Mouse (Mus musculus) mouse trophoblast stem cell (cell line): Measurements from ENCODE around the gene Arhgef2.
"Not testable (repeated sequence)": the region's sequence is repeated elsewhere in the genome, so short reads cannot be mapped to it uniquely, and the experiment has no call there.

Experiments used
- in situ Hi-C, 2 experiments: fragments of 300-500 bp; cut with MseI, MboI; formaldehyde crosslinking; loops; 2 replicates in 1 of 2; 3 replicates in 1 of 2; pipeline ENCODE4 v1.15.1; 2025

Arhgef2 gene

DNA sequence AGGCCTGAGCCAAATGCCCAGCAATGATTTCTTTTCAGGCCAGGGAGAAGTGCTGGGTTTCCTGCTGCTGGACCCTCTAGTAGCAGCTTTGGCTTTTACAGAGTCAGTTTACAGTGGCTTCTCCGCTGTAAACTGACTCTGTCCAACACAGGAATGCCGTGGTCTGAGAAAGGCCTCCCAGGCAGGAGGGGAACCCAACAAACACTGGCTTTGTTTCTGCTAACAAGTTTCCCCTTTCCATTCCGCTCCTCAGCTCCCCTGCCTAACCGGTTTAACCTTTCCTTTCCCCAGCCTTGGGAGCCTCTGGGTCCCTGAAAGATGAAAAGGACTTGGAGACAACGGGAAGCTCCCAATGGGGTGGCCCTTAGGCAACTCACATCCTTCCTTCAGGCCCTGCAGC lies 15.5 kb upstream of the Arhgef2 start:
- in situ Hi-C loops = no loop called here

DNA sequence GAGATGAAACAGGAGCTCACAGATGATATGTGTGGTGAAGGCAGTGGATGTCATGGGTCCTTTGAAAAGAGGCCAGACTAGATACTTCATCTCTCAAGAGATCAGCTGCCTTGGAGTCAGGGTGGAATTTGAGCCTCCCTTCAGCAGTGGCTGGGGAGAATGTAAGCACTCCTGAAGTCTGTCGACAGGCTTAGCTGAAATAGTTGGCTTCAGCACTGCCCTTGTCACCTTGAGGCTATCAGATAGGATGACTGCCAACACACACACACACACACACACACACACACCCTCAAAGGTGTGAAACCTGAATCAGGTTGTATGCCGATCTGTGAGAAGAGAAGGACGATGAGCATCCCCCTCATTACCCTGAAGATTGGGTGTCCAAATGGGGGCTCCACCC lies 14.7 kb upstream of the Arhgef2 start:
- in situ Hi-C loops = no loop called here

DNA sequence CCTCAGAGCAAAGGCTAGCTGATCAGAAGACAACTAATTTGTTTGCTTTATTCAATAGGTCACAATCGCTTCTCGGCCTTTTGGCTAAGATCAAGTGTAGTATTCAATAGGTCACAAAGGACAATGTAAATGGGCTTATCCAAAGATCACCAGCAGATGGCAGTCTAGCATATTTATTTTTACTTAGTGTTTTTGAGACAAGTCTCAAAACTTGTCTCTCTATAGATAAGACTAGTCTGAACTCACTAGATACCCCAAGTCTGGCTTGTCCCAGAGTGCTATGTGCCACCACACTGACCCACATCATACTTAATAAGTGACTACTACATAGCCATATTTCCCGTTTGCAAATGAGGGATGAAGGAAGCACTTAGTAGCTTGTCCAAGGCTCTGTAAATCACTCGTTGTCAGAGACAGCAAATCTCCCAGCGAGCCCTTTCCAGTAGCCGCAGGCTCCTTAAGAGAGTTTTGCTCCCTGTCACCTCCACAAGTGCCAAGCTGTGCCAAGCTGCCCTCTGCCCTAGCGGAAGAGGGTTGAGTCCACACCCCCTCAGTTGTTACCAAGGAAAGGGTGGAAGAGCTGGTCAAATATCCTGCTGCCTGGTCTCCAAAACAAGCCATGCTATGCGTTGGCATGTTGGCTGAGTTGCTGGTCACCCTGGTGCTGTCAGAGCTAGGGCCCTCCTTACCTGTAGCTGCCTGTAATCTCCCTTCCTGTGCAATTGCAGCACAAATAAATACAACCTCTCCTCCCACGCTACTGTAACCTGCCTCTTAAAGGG lies 13.6 kb upstream of the Arhgef2 start:
- in situ Hi-C loops = no loop called here

DNA sequence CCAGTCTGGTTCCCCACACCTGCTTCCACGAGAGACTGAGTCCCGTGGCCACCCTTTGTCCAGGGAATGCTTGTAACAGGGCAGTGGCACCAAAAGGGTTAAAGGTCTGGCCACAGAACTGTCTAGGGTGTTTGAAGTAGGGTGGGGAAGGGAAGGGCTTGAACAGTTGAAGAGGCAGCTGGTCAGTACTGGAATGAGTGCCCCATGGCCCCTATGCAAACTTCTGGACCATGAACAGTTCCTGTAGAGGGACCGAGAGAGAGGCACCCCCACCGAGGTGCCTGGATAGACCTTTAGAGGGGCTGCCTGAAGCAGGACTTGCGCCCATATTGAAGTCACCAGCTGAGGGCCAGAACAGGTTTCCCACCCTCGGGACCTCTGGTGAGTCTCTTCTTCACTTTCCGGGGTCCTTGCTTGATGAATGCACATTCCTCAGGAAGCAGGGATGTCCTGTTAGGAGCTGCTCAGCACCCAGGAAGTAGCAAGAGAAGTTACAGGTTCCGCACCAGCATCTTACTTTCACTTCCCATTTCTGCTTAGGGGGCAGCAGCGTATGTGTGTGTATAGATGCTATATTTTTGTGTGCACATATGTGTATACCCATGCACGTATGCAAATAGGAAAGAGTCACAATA lies 12.7 kb upstream of the Arhgef2 start:
- in situ Hi-C loops = no loop called here

DNA sequence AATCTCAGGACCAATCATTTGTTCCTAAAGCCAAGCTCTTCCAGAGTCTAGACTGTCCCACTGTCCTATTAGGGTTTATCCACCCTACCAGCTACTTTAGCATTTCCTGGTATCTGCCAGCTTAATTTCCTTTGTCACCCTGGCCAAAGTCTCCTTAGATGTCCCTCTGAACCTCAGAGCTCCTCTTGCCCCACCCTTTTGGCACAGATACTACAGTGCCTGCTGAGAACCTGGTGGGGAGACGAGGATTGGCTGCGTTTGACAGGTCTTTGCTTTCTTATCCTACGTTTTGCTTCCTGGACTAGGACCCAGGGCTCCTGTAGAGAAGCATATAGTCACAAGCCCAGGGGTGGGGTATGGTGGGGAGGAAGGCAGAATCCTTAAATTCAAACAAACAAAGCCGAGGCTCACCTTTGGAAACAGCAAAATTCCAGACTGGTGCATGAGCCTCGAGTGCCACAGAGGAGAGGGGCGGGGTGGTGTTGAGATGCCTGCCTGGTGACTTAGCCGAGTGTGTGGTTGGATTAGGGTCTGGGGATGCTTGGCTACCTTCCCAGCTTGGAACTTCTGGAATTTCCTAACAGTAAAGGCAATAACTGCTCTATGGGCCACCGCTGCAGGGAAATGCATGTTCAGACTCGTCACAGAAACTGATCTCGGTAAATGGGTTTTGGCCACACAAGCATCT lies 11.7 kb upstream of the Arhgef2 start:
- in situ Hi-C loops = no loop called here

DNA sequence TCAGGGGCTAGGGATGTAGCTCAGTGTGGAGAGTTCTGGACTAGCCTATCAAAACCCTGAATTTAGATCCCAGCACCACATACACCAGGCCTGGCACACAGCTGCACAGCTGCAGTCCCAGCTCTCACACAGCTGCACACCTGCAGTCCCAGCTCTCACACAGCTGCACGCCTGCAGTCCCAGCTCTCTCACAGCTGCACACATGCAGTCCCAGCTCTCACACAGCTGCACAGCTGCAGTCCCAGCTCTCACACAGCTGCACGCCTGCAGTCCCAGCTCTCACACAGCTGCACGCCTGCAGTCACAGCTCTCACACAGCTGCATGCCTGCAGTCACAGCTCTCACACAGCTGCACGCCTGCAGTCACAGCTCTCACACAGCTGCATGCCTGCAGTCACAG lies 9.2 kb upstream of the Arhgef2 start:
- in situ Hi-C loops = not testable (repeated sequence)

DNA sequence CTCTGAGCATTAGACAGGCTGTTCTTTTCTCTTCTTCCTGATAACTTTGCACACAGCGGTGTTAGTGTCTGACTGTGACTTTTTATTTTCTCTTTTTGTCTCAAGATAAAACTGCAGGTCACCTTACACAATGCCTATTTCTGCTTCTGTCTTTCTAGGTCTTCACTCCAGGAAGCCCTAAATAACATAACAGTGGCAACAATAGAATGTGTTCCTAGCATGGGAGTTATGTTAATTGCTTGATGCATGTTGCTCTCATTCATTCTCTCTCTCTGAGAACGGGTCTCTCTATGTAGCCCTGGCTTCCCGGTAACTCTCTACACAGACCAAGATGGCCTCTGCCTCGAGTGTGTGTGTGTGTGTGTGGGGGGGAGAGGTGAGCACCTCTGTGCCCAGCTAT lies 3.3 kb upstream of the Arhgef2 start:
- in situ Hi-C loops = no loop called here

DNA sequence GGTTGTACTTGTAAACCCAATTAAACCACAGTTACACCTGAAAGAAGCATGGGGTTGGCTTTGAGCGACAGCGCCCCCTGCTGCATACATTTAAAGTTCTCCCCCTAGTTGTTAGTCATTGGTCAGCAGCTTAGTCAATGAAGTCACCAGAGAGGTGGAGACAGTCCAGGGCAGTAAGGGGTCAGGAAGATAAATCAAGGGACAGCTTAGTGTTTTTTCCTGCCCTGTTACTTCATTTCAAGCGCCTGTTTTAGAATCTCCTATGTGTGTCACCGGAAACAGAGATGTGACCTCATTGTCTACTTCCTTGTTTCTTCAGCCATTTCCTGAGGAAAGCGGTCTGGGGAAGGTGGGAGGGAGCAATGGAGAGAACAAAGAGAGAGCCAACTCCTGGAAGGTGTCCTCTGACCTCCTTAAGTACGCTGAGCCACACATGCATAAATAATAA lies 2.0 kb upstream of the Arhgef2 start:
- in situ Hi-C loops = no loop called here

DNA sequence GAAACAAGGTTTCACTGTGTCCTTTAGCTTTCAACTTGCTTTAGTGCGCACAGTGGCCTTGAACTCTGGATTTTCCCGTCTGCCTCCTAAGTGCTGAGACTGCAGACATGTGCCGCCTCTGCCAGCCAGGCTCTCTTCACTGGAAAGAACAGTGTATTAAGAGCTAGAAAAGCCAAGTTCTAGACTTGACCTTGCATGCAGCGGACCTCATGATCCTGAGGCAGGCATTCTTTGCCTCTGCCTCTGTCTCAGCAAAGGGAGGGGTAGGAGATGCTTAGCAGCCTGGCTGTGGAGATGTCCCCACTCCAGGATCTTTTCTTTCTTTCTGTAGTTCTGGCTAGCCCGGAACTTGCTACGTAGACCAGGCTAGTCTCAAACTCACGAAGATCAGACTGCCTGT lies 903 bp upstream of the Arhgef2 start:
- in situ Hi-C loops = loop anchor here in 1 of 2 experiments (5.0 kb wide), 1 partner anchor 37 kb away; no protein-coding TSS in a partner anchor

DNA sequence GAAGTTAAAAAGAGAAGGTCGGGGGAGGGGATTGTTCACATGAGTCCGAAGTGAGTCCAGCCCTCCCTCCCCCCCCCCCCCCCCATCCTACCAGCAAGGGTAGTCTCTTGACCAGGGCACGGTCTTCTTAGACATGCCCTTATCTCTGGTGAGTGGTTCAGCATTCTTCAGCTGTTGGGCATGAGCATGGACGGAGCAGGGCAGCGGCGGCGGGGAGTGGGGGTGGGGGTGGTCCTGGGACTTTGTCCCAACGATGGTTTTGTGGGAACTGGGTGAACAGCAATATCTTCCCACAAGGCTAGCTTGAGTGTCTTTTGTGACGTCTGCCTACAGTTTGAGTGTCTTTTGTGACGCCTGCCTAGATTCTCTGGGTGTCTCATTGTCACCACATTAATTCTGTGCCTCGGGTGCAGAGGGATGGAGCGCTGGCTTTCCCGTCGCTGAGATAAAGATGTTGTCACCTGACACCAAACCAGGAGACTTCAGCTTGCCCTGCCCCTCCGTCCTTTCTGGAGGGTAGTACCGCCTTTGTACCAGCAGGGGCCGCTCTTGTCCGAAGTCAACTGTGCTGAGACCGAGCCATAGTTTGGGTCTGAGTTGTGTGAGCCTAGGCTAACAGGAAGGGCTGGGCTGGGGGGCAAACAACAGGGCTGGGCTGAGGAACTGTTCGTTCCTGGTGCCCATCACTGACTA lies 1.4 kb downstream of the Arhgef2 start:
- in situ Hi-C loops = loop anchor here in 1 of 2 experiments (5.0 kb wide), 1 partner anchor 35 kb away; no protein-coding TSS in a partner anchor

DNA sequence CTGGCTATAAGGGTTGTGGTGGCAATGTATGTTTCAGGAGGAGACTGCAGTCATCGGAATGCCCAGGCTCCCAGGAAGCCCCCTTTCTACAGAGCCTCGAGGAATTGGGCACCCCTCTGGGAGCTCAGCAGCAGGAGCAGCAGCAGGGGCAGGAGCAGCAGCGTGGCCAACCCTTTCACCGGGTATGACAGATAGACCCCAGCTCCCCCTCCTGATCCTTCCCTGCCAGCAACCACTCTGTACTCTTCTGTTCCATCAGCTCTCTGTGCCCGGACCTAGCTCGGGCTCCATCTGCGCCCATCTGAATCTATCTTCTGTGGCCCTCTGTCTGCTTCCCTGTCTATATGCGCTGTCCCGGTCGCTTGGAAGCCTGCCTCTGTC lies 2.0 kb downstream of the Arhgef2 start:
- in situ Hi-C loops = loop anchor here in 1 of 2 experiments (5.0 kb wide), 1 partner anchor 35 kb away; no protein-coding TSS in a partner anchor

DNA sequence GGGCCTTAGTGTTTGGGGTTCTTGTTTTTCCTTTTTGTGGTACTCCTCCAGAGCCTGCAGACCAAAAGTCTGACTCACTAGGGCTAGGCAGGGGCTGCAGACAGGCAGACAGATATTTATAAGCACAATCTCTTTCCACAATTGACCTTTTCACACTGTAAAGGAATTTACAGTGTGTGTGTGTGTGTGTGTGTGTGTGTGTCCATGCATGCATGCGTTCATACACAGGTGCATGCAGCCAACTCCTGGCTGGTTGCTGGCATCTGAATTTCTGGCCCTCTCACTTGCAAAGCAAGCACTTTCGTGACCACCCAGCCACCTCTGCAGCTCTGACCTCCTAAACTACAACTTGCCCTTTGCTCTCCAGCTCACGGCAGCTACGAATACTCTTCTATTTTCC lies 3.3 kb downstream of the Arhgef2 start:
- in situ Hi-C loops = loop anchor here in 1 of 2 experiments (5.0 kb wide), 1 partner anchor 33 kb away; no protein-coding TSS in a partner anchor

DNA sequence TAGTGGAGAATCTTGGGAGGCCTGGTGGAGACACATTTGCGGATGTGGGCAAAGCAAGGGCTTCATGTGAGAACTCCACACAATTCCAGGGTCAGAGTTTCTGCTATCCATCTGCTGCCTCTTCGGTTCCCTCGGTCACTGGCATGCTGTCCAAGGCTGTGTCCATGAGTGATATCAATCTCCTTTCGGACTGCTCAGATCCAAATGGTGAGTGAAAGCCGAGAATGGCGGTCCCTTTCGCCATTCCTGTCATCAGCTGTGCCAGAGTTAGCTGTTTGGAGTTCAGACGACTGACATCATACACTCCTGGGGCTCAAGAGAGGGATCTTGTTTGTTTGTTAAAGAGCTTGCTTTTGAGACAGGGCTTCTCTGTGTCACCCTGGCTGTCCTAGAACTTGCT lies 8.7 kb downstream of the Arhgef2 start:
- in situ Hi-C loops = no loop called here

DNA sequence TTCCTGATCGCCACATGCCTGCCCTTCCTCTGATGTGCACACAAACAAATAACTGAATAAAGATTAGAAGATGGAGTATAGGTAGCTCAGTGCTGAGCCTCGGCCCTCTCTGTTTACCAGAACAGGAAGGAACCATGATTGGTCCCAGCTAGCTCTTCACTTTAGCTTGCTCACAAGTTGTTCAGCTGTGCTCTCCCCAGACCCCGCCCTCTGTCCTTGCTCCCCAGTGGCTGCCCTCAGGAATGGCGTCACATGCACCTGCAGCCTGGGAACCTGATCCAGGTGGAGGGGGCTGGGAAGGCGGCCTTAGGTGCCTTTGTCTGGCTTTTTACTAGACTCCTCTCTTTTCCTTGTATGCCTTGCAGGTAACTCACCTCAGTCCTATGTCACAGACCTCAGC lies 9.4 kb downstream of the Arhgef2 start:
- in situ Hi-C loops = no loop called here

DNA sequence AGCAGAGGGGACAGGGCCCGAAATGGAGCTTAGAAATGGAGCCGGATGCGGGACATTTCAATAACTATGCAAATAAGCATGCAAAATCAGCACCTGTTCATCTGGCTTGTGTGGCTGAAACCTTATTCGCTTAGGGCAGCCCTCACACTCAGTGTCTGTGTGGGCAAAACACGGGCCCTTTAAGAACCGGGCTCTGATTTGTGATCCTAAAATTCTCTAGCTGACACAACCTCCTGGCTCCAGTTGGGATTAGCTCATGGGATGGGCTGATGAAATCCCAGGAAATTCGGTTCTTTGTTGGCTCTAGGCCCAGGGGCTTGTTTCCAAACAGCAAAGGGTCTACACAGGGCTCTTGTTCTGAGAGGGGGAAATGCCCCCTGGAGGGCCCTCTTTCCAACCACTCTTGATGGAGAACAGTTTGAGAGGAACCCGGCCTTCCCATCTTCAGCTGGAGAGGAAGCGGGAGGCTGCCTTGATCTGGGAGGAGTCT lies 10.2 kb downstream of the Arhgef2 start:
- in situ Hi-C loops = no loop called here

DNA sequence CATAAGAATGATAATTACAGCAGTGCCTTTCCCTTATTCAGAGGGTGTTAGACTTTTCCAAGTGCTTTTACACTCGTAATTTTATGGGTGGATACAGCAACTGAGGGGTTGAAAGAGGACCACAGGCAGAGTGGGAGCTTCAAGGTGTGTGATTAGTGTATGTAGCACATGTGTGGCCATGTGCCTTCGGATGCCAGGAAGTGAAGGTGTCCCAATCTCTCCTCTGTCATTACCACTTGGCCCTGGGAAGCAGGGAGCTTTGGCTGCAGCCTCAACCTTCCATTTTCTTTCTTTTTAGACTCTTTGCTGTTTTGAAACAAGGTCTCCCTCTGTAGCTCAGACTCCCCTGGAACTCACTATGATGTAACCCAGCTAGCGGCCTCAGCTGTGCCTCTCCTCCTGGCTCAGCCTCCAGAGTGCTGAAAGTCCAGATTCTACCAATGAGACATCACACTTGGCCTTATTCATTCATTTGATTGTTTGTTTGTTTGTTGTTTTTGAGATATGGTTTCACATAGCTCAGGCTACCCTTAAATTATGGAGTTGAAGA lies 11.3 kb downstream of the Arhgef2 start:
- in situ Hi-C loops = no loop called here

DNA sequence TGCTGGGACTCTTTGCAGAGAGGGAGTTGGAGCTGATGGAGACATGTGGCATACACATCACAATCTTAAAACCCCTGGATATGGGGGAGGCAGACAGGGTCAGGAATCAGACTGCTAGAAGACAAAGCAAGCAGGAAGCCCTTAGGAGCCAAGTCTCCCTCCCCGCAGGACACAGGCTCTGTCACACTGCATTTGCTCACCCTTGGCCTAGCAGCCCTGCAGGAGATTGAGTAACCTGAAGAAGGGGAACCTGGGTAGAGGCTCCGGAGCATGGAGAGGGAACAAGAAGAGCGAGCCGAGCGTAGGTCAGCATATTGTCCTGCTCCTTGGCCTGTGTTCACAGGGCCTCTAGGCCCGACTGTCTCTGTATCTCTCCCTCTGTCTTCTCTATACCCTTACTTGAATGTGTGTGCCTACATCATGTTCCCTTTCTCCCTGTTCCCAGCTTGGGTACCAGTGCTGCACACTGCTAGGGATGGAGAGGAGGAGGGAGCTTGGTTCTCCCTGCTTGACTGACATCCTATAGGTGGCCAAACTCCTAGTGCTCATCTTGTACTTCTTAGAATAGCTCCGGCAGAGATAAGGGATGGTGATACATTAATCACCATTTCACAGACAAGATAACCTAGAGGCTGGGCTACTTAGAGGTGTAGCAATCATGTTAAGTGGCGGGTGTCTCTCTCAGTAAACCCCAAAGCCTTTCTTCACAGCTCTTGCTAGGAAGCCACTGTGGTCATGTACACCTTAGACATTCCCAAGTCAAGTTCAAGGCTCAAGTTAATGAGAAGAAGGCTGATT lies 12.5 kb downstream of the Arhgef2 start:
- in situ Hi-C loops = no loop called here

DNA sequence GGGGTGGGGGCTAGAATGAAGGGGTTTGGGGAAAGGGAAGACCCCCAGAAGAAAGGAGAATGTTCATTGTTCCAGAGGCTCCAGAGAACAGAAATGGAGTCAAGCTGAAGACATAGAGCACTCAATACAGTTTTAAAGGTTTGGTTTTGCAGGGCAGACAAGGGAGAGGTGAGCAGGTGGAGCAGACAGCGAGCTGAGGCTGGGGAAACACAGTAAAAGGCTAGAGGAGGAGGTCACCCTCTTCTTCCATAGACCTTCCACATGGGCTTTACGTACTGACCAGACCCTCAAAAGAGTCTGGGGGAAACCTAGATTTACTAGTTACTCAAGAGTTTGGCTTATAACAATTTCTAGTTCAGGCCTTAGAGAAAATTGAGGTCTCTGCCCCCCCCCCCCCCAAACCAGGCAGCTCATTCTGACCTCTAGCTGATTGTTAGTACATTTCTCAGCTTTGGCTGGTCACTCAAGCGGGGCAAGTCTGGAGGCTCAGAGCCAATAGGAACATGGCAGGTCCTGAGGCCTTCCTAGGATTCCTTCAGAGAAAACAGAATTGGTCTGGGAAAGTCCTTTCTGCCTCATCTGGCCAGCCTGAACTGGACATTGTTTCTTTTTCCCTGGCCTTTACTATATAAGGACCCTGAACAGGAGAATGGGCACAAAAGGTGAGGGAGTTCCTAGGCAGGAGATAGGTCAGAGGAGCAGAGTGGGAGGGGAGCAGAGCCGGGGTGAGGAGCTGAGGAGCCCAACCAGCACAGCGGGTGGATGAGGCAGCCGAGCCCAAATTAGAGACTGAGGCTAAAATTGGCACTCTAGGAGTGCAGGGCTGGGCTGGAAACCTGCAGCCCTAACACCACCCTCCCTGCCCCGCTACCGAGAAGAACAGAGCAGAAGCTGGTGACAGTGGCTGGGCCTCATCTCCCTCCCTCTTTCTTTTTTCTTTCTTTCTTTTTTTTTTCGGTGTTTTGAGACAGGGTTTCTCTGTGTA lies 13.6 kb downstream of the Arhgef2 start:
- in situ Hi-C loops = no loop called here
